Mouse (Mus musculus) hindbrain, embryonic 11.5 days (tissue): Measurements from ENCODE around the gene Hfe2. TPM values are rescaled to one million over a fixed set of nuclear protein-coding genes. Genes with fewer than 3 reads are reported as not detected.
A peak's percentile ranks its signal among the peaks of the same experiment; 100 is the strongest.

Experiments used
- ATAC-seq: fragments of 200-750 bp; cut with Nextera tagmentation; 2 replicates; pipeline ENCODE4 v1.8.0; 2017; ENCODE audit warnings: mild to moderate bottlenecking, moderate TSS enrichment, moderate library complexity; ENCODE audit not compliant: low FRiP score
- DNase-seq: peaks from one replicate; pipeline ENCODE4 v3.0.0-alpha.2; 2015; ENCODE audit warnings: low spot score
- H3K27ac ChIP-seq: fragments of 300-500 bp; sonication (generic); 2 replicates; pipeline ENCODE4 v1.5.1; 2014; ENCODE audit warnings: mild to moderate bottlenecking, low read depth, low read length
- H3K27me3 ChIP-seq: fragments of 300-500 bp; sonication (generic); 2 replicates; pipeline ENCODE4 v1.6.1; 2014; ENCODE audit warnings: mild to moderate bottlenecking, low read length, moderate library complexity, mixed read lengths; ENCODE audit not compliant: control insufficient read depth, insufficient read depth
- H3K36me3 ChIP-seq: fragments of 300-500 bp; sonication (generic); 2 replicates; pipeline ENCODE4 v1.6.1; 2014; ENCODE audit warnings: mild to moderate bottlenecking, low read length, moderate library complexity, mixed read lengths; ENCODE audit not compliant: control insufficient read depth, insufficient read depth
- H3K4me1 ChIP-seq: fragments of 300-500 bp; sonication (generic); replicated peaks from 2 replicates; pipeline ENCODE4 v1.6.1; 2014; ENCODE audit warnings: low read length, mixed read lengths; ENCODE audit not compliant: control insufficient read depth, insufficient read depth
- H3K4me2 ChIP-seq: fragments of 300-500 bp; sonication (generic); replicated peaks from 2 replicates; pipeline ENCODE4 v1.6.1; 2014; ENCODE audit warnings: mild to moderate bottlenecking, low read depth, low read length
- H3K4me3 ChIP-seq: fragments of 300-500 bp; sonication (generic); 2 replicates; pipeline ENCODE4 v1.5.1; 2014; ENCODE audit warnings: low read depth, low read length
- H3K9ac ChIP-seq: fragments of 300-500 bp; sonication (generic); 2 replicates; pipeline ENCODE4 v1.6.1; 2014; ENCODE audit warnings: low read depth, low read length
- H3K9me3 ChIP-seq: fragments of 300-500 bp; sonication (generic); 2 replicates; pipeline ENCODE4 v1.6.1; 2016; ENCODE audit warnings: low read length; ENCODE audit not compliant: control insufficient read depth
- WGBS: fragments of 180-500 bp; shearing (Covaris S2); extraction: QIAGEN DNeasy Blood & Tissue Kit; methylation state at CpG from one replicate; pipeline ENCODE4 v1.1.7; 2014; 5-methylcytosine and 5-hydroxymethylcytosine counted together
- polyA plus RNA-seq: library from polyadenylated mRNA; unstranded; fragments of >200 nt; fragmentation: Nextera tagmentation; extraction: Ambion mirVana; gene quantifications from 2 replicates; pipeline ENCODE4 v1.2.1, GENCODE M21; 2014

Hfe2 gene
- polyA plus RNA-seq, 1 experiment from 2014 or later = 1.6 TPM

- Histone ChIP-seq H3K4me2 (no peak overlapping the region), H3K9me3 (no peaks in the 10 kb centered on the region), H3K9ac (no peak overlapping the region), H3K4me1 (no peaks in the 10 kb centered on the region), H3K27me3 (no peaks in the 10 kb centered on the region), H3K36me3 (no peaks in the 10 kb centered on the region), H3K27ac (no peak overlapping the region), H3K4me3 (no peak overlapping the region)
- 88% methylated on average over 11 of the region's 11 CpGs for WGBS
- DNase-seq (no peak), ATAC-seq (no peak)
Measured at GRCm38 (mm10) chr3:96569966-96570605, 45.1 kb downstream of the Hfe2 start.

DNA sequence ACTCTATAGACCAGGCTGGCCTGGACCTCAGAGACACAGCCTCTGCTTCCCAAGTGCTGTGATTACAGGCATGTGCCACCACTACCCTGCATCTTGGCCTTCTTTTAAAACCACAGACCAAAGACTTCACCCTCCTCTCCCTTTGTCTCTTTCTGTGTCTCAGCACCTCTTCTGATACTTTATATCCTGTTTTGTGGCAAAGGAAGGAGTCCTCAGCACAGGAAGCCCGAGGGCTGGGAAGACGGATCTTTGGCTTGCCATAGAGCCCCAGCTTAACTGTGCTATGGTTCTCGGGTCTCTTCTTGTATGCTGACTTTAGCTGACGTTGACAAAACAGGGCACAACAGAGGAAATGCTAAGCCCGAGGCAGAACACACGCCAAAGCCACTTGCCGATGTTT lies 45.7 kb downstream of the Hfe2 start:
- ATAC-seq (no peak), DNase-seq (no peak)
- WGBS = 78% methylated on average over 7 of the region's 7 CpGs
- H3K9ac ChIP-seq = no peak overlapping the region
- no peak overlapping the region for H3K27ac ChIP-seq
- H3K36me3 ChIP-seq = no peaks in the 10 kb centered on the region
- H3K9me3 ChIP-seq = no peaks in the 10 kb centered on the region
- no peak overlapping the region for H3K4me2 ChIP-seq
- H3K27me3 ChIP-seq = no peaks in the 10 kb centered on the region
- H3K4me1 ChIP-seq = no peaks in the 10 kb centered on the region
- no peak overlapping the region for H3K4me3 ChIP-seq

GRCm38 (mm10) chr3:96571336-96571735 lies 46.4 kb downstream of the Hfe2 start:
- H3K36me3 ChIP-seq = no peaks in the 10 kb centered on the region
- no peaks in the 10 kb centered on the region for H3K27me3 ChIP-seq
- H3K4me1 ChIP-seq = no peaks in the 10 kb centered on the region
- ATAC-seq (no peak), DNase-seq (no peak)
- no peak overlapping the region for H3K27ac ChIP-seq
- no peak overlapping the region for H3K9ac ChIP-seq
- H3K4me3 ChIP-seq = no peak overlapping the region
- 65% methylated on average over 2 of the region's 2 CpGs for WGBS
- H3K9me3 ChIP-seq = no peaks in the 10 kb centered on the region
- no peak overlapping the region for H3K4me2 ChIP-seq

DNA sequence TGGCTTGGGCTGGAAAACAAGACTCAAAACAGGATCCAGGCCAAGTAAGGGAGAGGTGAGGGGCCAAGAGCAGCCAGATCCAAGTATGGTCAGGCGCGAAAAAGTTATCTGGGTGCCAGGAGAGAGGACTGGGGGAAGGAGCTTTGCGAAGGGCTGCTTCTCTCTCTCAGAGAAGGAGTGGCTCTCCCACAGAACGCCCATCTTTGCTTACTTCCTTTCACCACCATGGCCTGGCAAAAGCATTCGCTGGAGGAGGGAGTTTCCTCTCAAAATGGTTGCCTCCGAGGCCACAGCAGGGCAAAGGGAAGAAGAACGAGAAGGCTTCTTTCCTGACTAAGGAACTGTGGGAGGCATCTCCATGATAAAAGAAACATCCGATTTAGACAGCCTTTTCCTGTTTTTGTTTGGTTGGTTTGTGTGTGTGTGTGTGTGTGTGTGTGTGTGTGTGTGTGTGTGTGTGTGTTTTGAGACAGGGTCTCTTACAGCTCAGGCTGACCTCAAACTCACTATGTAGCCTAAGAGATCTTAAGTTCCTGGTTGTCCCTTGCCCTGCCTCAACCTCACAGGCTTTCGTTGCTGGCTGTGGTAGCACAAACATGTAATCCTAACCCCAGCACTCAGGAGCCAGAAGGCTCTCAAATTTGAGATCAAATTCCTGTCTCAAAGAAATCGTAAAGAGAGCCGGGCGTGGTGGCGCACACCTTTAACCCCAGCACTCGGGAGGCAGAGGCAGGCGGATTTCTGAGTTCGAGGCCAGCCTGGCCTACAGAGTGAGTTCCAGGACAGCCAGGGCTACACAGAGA lies 47.1 kb downstream of the Hfe2 start:
- 73% methylated on average over 15 of the region's 16 CpGs for WGBS
- Histone ChIP-seq H3K4me3 (no peak overlapping the region), H3K36me3 (no peaks in the 10 kb centered on the region), H3K4me1 (peaks cover 3% of the 10 kb centered on the region; the same call in 1 of the 2 replicates), H3K9me3 (no peaks in the 10 kb centered on the region), H3K9ac (no peak overlapping the region), H3K27ac (no peak overlapping the region), H3K4me2 (no peak overlapping the region), H3K27me3 (no peaks in the 10 kb centered on the region)
- DNase-seq = no peak
- no peak for ATAC-seq

GRCm38 (mm10) chr3:96573611-96574511 lies 48.9 kb downstream of the Hfe2 start:
- Histone ChIP-seq H3K9me3 (no peaks in the 10 kb centered on the region), H3K4me1 (peaks cover 3% of the 10 kb centered on the region; the same call in 1 of the 2 replicates), H3K36me3 (no peaks in the 10 kb centered on the region), H3K27me3 (no peaks in the 10 kb centered on the region), H3K4me2 (no peak overlapping the region), H3K27ac (no peak overlapping the region), H3K4me3 (no peak overlapping the region), H3K9ac (no peak overlapping the region)
- WGBS = 74% methylated on average over 19 of the region's 19 CpGs
- no peak for DNase-seq
- ATAC-seq = no peak

DNA sequence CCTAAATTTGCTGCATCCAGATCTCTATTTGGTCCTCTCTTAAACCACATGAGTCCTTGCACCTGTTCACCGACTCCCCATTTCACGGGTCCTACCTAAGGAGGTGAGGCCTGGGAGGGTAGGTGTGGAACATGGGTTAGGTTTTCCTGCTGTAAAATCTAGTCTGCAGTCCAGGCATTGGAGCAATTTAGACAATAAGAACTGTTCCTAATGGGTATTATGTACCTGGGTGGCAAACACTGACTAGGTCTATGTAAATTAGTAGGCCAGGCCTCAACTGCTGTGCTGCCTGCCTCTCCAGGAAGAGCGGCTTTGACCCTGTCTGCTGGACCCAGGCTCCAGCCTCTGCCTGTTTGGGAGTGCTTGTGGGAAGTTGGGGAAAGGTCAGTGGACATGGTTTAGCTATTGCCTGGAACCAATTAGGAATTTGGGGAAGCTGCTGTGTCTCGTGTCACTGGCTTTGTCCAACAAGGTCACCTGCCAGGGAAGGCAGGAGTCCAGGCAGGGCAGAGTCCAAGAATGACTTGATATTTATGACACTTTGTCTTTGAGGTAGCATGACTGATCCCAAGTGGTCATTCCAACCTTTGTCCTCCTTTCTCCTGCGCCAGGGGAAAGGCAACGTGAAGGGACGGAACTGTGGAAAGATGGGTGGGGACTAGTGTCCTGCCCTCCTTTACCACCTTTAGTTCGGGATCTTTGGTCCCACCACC lies 50.5 kb downstream of the Hfe2 start:
- no peaks in the 10 kb centered on the region for H3K36me3 ChIP-seq
- H3K4me1 ChIP-seq = peaks cover 3% of the 10 kb centered on the region
- DNase-seq (no peak), ATAC-seq (no peak)
- H3K9me3 ChIP-seq = no peaks in the 10 kb centered on the region
- no peak overlapping the region for H3K4me3 ChIP-seq
- 81% methylated on average over 8 of the region's 8 CpGs for WGBS
- no peak overlapping the region for H3K9ac ChIP-seq
- no peaks in the 10 kb centered on the region for H3K27me3 ChIP-seq
- H3K4me2 ChIP-seq = no peak overlapping the region
- H3K27ac ChIP-seq = no peak overlapping the region

DNA sequence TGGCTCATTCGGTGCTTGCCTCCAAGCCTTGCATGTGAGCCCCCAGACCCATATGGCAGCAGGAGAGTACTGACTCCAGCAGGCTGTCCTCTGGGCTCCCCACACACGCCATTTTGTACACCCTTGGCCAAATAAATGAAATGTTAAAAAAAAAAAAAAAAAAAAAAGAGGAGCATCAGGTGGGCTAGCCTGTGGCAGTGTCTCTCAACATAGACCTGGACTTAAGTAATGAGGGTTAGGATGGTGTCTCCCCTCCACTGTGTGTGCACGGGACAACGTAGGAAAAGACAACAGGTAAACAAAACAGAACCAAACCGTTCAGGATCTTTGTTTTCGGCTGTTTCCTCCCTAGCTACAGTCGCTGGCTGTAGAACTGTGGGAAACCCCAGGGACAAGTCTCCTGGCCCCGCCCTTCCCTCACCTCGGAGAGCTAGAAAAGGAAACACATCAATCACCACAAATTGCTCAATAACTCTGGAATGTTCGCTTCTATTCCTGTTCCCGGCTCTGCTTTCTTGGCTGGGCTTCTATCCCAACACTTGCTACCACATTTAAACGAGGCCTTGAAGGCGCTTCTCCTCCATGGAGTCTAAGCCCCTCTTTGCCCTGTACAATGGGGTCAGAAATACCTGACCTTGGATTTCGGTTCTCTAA lies 51.2 kb downstream of the Hfe2 start:
- Histone ChIP-seq H3K36me3 (no peaks in the 10 kb centered on the region), H3K4me2 (peak overlapping the region; percentile 18; the same call in 1 of the 2 replicates), H3K9me3 (no peaks in the 10 kb centered on the region), H3K4me1 (peaks cover 3% of the 10 kb centered on the region), H3K27me3 (no peaks in the 10 kb centered on the region), H3K27ac (peak overlapping the region; percentile 48; the same call in 1 of the 2 replicates), H3K4me3 (no peak overlapping the region), H3K9ac (0 out of 2 replicates have a peak overlapping the region, but pooled peaks have one; percentile 25)
- no peak for DNase-seq
- 63% methylated on average over 14 of the region's 14 CpGs for WGBS
- no peak for ATAC-seq
